Mouse (Mus musculus): Measurements from ENCODE around the gene Jkamp. TPM values are rescaled to one million over a fixed set of nuclear protein-coding genes. Genes with fewer than 3 reads are reported as not detected.

Jkamp gene
- polyA plus RNA-seq, 1 experiment from 2014 or later = 58.5 TPM

DNA sequence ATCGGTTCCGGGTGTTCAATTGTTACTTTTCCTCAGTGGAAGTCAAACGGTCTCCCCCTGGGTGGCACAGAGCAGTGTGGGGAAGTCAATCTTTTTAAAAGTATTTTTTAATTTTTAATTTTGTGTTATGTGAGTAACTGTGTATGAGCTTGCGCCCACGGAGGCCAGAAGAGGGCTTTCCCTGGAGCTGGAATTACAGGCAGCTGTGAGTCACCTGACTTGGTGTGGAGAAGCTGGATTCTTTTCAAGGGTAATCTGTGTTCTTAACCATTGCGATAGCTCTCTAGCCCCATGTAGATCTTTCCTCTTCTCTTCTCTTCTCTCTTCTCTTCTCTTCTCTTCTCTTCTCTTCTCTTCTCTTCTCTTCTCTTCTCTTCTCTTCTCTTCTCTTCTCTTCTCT is 29.7 kb downstream of the Jkamp start:
- WGBS = 84% methylated on average over 6 of the region's 6 CpGs
- DNase-seq (ENCODE audit: low spot score, missing footprints) (no peak), ATAC-seq (ENCODE audit: low FRiP score) (no peak)
- H3K9ac ChIP-seq (ENCODE audit: low read length) = no peak overlapping the region
- no peak overlapping the region for H3K27ac ChIP-seq (ENCODE audit: low read depth, low read length)
- no peaks in the 10 kb centered on the region for H3K4me1 ChIP-seq (ENCODE audit: control insufficient read depth, insufficient read depth, low read length)
- H3K9me3 ChIP-seq (ENCODE audit: control insufficient read depth, low read length) = no peaks in the 10 kb centered on the region
- H3K36me3 ChIP-seq (ENCODE audit: control insufficient read depth, insufficient read depth, low read length) = no peaks in the 10 kb centered on the region
- H3K4me3 ChIP-seq (ENCODE audit: low read depth, low read length) = no peak overlapping the region
- H3K27me3 ChIP-seq (ENCODE audit: control insufficient read depth, insufficient read depth, low read length) = no peaks in the 10 kb centered on the region
- H3K4me2 ChIP-seq = no peak overlapping the region

DNA sequence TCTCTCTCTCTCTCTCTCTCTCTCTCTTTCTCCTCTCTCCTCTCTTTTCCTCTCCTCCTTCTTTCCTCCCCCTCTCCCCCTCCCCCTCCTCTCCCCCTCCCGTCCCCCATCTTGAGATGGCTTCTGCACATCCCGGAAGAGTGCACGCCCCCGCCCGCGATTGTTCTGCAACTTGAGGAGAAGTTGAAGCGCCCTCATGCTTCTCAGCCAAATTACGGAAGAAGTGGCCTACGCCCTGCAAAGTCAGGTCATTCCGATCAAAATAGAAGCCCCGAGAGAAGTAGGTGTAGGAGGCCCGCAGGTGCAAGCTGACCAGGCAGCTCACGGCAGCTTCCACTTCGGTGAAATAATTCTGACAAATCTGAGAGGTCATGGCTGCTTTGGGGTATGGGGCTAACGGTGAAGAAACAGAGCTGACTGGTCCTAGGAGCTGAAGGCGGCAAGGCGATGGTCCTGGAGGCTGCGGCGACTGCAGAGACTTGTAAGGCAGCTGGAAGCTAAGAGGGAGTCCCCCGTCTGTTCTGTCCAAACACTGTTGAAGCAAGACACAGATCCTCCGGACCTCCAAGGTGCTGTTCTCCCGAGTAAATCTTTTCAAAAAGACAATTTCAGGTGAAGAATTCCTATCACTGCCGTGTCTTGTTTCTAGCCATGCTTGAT is 30.4 kb downstream of the Jkamp start:
- DNase-seq (ENCODE audit: low spot score, missing footprints) (no peak), ATAC-seq (ENCODE audit: low FRiP score) (no peak)
- WGBS = 83% methylated on average over 17 of the region's 23 CpGs
- H3K4me2 ChIP-seq = no peak overlapping the region
- H3K36me3 ChIP-seq (ENCODE audit: control insufficient read depth, insufficient read depth, low read length) = no peaks in the 10 kb centered on the region
- no peaks in the 10 kb centered on the region for H3K27me3 ChIP-seq (ENCODE audit: control insufficient read depth, insufficient read depth, low read length)
- no peaks in the 10 kb centered on the region for H3K9me3 ChIP-seq (ENCODE audit: control insufficient read depth, low read length)
- no peak overlapping the region for H3K4me3 ChIP-seq (ENCODE audit: low read depth, low read length)
- H3K27ac ChIP-seq (ENCODE audit: low read depth, low read length) = no peak overlapping the region
- no peaks in the 10 kb centered on the region for H3K4me1 ChIP-seq (ENCODE audit: control insufficient read depth, insufficient read depth, low read length)
- no peak overlapping the region for H3K9ac ChIP-seq (ENCODE audit: low read length)

DNA sequence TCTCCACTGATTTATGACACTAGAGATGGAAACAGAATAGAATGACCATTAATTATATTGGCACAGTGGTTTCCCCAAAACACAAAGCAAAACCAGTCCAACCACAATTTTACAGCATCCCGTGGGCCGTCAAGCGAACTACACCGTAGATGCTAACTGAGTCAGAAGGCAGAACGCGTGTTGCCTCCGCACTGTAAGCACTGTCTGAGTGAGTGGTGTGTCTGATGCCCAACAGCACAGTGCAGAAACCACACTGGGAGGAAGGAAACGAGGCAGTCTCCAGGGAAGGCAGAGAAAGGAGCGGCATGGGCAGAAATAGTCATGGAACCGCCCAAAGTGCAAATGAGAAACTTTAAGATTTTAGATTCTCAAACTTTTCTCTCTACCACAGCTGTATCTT is 43.8 kb downstream of the Jkamp start:
- Histone ChIP-seq H3K9me3 (ENCODE audit: control insufficient read depth, low read length) (no peaks in the 10 kb centered on the region), H3K4me3 (ENCODE audit: low read depth, low read length) (no peak overlapping the region), H3K27ac (ENCODE audit: low read depth, low read length) (no peak overlapping the region), H3K4me1 (ENCODE audit: control insufficient read depth, insufficient read depth, low read length) (no peaks in the 10 kb centered on the region), H3K4me2 (no peak overlapping the region), H3K9ac (ENCODE audit: low read length) (no peak overlapping the region), H3K36me3 (ENCODE audit: control insufficient read depth, insufficient read depth, low read length) (no peaks in the 10 kb centered on the region), H3K27me3 (ENCODE audit: control insufficient read depth, insufficient read depth, low read length) (no peaks in the 10 kb centered on the region)
- 93% methylated on average over 10 of the region's 10 CpGs for WGBS
- no peak for DNase-seq (ENCODE audit: low spot score, missing footprints)
- ATAC-seq (ENCODE audit: low FRiP score) = no peak

DNA sequence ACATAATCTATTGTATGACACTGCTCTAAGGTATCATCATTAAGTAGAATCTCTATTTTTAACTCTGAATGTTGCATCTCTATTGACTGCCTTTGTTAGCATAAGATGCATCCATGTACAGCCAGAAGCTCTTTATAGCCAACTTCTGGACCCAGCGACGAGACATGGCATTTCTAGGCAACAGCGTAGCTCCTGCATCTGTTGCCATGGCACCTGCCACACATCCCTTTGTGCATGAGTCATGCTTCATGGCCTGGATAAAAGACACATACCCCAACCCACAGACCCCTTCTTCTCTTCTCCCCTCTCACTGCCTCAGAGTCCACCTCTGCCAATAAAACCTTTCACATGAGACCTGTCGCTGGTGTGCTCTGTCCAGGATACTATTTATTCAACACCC is 65.4 kb downstream of the Jkamp start:
- H3K36me3 ChIP-seq (ENCODE audit: control insufficient read depth, insufficient read depth, low read length) = no peaks in the 10 kb centered on the region
- no peak overlapping the region for H3K9ac ChIP-seq (ENCODE audit: low read length)
- no peak for ATAC-seq (ENCODE audit: low FRiP score)
- H3K4me1 ChIP-seq (ENCODE audit: control insufficient read depth, insufficient read depth, low read length) = peaks cover 2% of the 10 kb centered on the region; the same call in 1 of the 2 replicates
- no peak overlapping the region for H3K4me2 ChIP-seq
- no peaks in the 10 kb centered on the region for H3K27me3 ChIP-seq (ENCODE audit: control insufficient read depth, insufficient read depth, low read length)
- H3K4me3 ChIP-seq (ENCODE audit: low read depth, low read length) = no peak overlapping the region
- no peaks in the 10 kb centered on the region for H3K9me3 ChIP-seq (ENCODE audit: control insufficient read depth, low read length)
- DNase-seq (ENCODE audit: low spot score, missing footprints) = no peak
- 47% methylated on average over 4 of the region's 4 CpGs for WGBS
- no peak overlapping the region for H3K27ac ChIP-seq (ENCODE audit: low read depth, low read length)

Small RNA genes lying within 50 kb of the gene (microRNA-seq; reads per million reads assigned to microRNA genes)
- not detected for gene Gm24466

Other genes with a start within 250 kb of the Jkamp start
- 0.57 and 1.2 TPM in 2 replicates for gene Gpr135, start 14.5 kb upstream of the Jkamp start, polyA plus RNA-seq (2014; fragmentation: Nextera tagmentation; extraction: Ambion mirVana)
- gene L3hypdh, start 150 bp upstream of the Jkamp start, polyA plus RNA-seq (2014; fragmentation: Nextera tagmentation; extraction: Ambion mirVana) = 8.5 and 9.6 TPM in 2 replicates
- gene Ccdc175, start 99.4 kb downstream of the Jkamp start, polyA plus RNA-seq (2014; fragmentation: Nextera tagmentation; extraction: Ambion mirVana) = not detected in 2 replicates

Data from midbrain, embryonic 11.5 days (tissue).